17 mouse cellular contexts compared by ENCODE assay signal in genomic region chr5:73200387-73201384, GRCm38 (mm10). TPM values are rescaled to one million over a fixed set of nuclear protein-coding genes. Genes with fewer than 3 reads are reported as not detected.
DNase-seq lines count a peak whose midpoint lies in the region; ATAC-seq and TF ChIP-seq lines count a peak whose summit lies in the region.
"Had no signal": no experiment of that assay in that cellular context is flagged by ENCODE, and none has a peak within 500 bp of the region (broad histone marks: within the 10 kb centered on the region; RNA-seq: fewer than 3 reads in every experiment).

No protein-coding gene starts in this region.

- no peak overlapping the region for H3K4me2 ChIP-seq in heart, embryonic 16.5 days (ENCODE audit: low read depth, low read length)
- H3K4me2 ChIP-seq in liver, embryonic 11.5 days: no peak overlapping the region
- H3K4me2 ChIP-seq in stomach, postnatal 0 days (replicated peaks; ENCODE audit: low read depth): no peak overlapping the region
- H3K4me2 ChIP-seq: lung, embryonic 15.5 days had no signal

- DNase-seq in heart, postnatal 10 days: no peak
- peak; percentile 29 for DNase-seq in spleen, postnatal 36 days (ENCODE audit: low spot score in 2 of 2)
- no peak for DNase-seq in spleen, adult 18-20 months
- DNase-seq in liver, embryonic 11.5 days (ENCODE audit: low spot score): no peak
- peak; percentile 57 for DNase-seq in stomach, postnatal 0 days (ENCODE audit: low spot score)
- DNase-seq in layer of hippocampus, adult 11-12 months (ENCODE audit: low spot score): no peak
- DNase-seq: adrenal gland, postnatal 36 days; cerebellum, postnatal 10 days; right cerebral cortex, postnatal 25 days; thymus, postnatal 36 days had no signal

- no peak overlapping the region for H3K9ac ChIP-seq in heart, embryonic 16.5 days (ENCODE audit: low read length)
- no peak overlapping the region for H3K9ac ChIP-seq in liver, embryonic 11.5 days (ENCODE audit: low read depth, low read length)
- no peak overlapping the region for H3K9ac ChIP-seq in stomach, postnatal 0 days (ENCODE audit: low read length)
- H3K9ac ChIP-seq: lung, embryonic 15.5 days had no signal

- H3K27me3 ChIP-seq in heart, embryonic 16.5 days (ENCODE audit: control insufficient read depth, insufficient read depth, low read length): no peaks in the 10 kb centered on the region
- H3K27me3 ChIP-seq in liver, embryonic 11.5 days (replicated peaks; ENCODE audit: control insufficient read depth, insufficient read depth, low read length): no peaks in the 10 kb centered on the region
- H3K27me3 ChIP-seq in stomach, postnatal 0 days (ENCODE audit: control insufficient read depth, insufficient read depth, low read length): no peaks in the 10 kb centered on the region
- H3K27me3 ChIP-seq: lung, embryonic 15.5 days; megakaryocyte, embryonic 14.5 days had no signal

- TF ChIP-seq CTCF in stomach, postnatal 0 days (IDR thresholded peaks at IDR 0.05; ENCODE audit: low read depth): no peak

- H3K4me1 ChIP-seq in heart, embryonic 16.5 days (ENCODE audit: control insufficient read depth, insufficient read depth, low read length): peaks cover 28% of the 10 kb centered on the region
- peaks cover 14% of the 10 kb centered on the region for H3K4me1 ChIP-seq in liver, embryonic 11.5 days (replicated peaks; ENCODE audit: control insufficient read depth, insufficient read depth, low read length)
- H3K4me1 ChIP-seq in stomach, postnatal 0 days (replicated peaks; ENCODE audit: control insufficient read depth, insufficient read depth): no peaks in the 10 kb centered on the region

- TF ChIP-seq EP300 in stomach, postnatal 0 days (optimal IDR thresholded peaks at IDR 0.05): no peak

- 48% methylated on average over 16 of the region's 16 CpGs for WGBS in heart, embryonic 16.5 days
- WGBS in liver, embryonic 11.5 days: 62% methylated on average over 16 of the region's 16 CpGs
- 66% methylated on average over 16 of the region's 16 CpGs for WGBS in stomach, postnatal 0 days

- H3K4me3 ChIP-seq in heart, embryonic 16.5 days (ENCODE audit: low read length): no peak overlapping the region
- H3K4me3 ChIP-seq in liver, embryonic 11.5 days (ENCODE audit: low read depth, low read length): no peak overlapping the region
- H3K4me3 ChIP-seq in stomach, postnatal 0 days (ENCODE audit: low read depth, low read length): no peak overlapping the region
- H3K4me3 ChIP-seq: lung, embryonic 15.5 days; megakaryocyte, embryonic 14.5 days had no signal

- intact Hi-C loops in heart, postnatal 10 days (cut with DNase I): no loop called here

- ATAC-seq in heart, embryonic 16.5 days (replicated peaks; ENCODE audit: extremely low read depth, insufficient read depth, low FRiP score): no peak
- peak; percentile 47; the same call in 1 of the 2 replicates for ATAC-seq in liver, embryonic 11.5 days (replicated peaks; ENCODE audit: low FRiP score)
- ATAC-seq in stomach, postnatal 0 days (ENCODE audit: low FRiP score, low TSS enrichment): peak; percentile 86
- ATAC-seq in frontal cortex, adult (ENCODE audit: low TSS enrichment): no peak
- ATAC-seq: forebrain, embryonic 14.5 days; hindbrain, embryonic 16.5 days; midbrain, embryonic 16.5 days had no signal

- no peaks in the 10 kb centered on the region for H3K36me3 ChIP-seq in heart, embryonic 16.5 days (ENCODE audit: control insufficient read depth, insufficient read depth)
- H3K36me3 ChIP-seq in liver, embryonic 11.5 days (ENCODE audit: control insufficient read depth, insufficient read depth, low read length): no peaks in the 10 kb centered on the region; the same call in 1 of the 2 replicates
- H3K36me3 ChIP-seq in stomach, postnatal 0 days (ENCODE audit: control insufficient read depth, insufficient read depth, low read length): no peaks in the 10 kb centered on the region

- 0 out of 2 replicates have a peak, but pooled peaks cover 3% of the 10 kb centered on the region for H3K9me3 ChIP-seq in heart, embryonic 16.5 days (replicated peaks; ENCODE audit: control insufficient read depth, low read length)
- no peaks in the 10 kb centered on the region for H3K9me3 ChIP-seq in liver, embryonic 11.5 days (ENCODE audit: control insufficient read depth, low read length)
- no peaks in the 10 kb centered on the region for H3K9me3 ChIP-seq in stomach, postnatal 0 days (ENCODE audit: control insufficient read depth, low read length)
- H3K9me3 ChIP-seq: megakaryocyte, embryonic 14.5 days had no signal

- H3K27ac ChIP-seq in heart, embryonic 16.5 days (ENCODE audit: low read length): 0 out of 2 replicates have a peak overlapping the region, but pooled peaks have one; percentile 26
- no peak overlapping the region for H3K27ac ChIP-seq in liver, embryonic 11.5 days (ENCODE audit: low read depth, low read length)
- H3K27ac ChIP-seq in stomach, postnatal 0 days (replicated peaks): peak overlapping the region; percentile 31
- H3K27ac ChIP-seq: lung, embryonic 15.5 days had no signal

RNA-seq across cellular contexts. Expression of gene Fryl, which starts 55.7 kb away (rescaled TPM):
- polyA plus RNA-seq in heart, embryonic 16.5 days (2015; fragmentation: Nextera tagmentation; extraction: Ambion mirVana): 25.5 and 26.4 TPM in 2 replicates
- total RNA-seq in heart, postnatal 10 days (2021): 10 to 100 TPM; 47.4 to 51.3 TPM
- polyA plus RNA-seq in liver, embryonic 11.5 days (2014; fragmentation: Nextera tagmentation; extraction: Ambion mirVana): 35.4 and 39.7 TPM in 2 replicates
- polyA plus RNA-seq in stomach, postnatal 0 days (2015; fragmentation: Nextera tagmentation; extraction: Ambion mirVana): 20.8 TPM in 2 replicates

Comparison
In these comparisons a context has a peak if more than half of its experiments do, and no peak if none do; other contexts are left out.
1. DNase-seq: peak in spleen, postnatal 36 days (2 of 2) and stomach, postnatal 0 days (single experiment); none in heart, postnatal 10 days (0 of 2), spleen, adult 18-20 months (0 of 2), liver, embryonic 11.5 days (single experiment) and layer of hippocampus, adult 11-12 months (single experiment).
2. ATAC-seq: peak in liver, embryonic 11.5 days (single experiment) and stomach, postnatal 0 days (single experiment); none in heart, embryonic 16.5 days (single experiment) and frontal cortex, adult (single experiment).